Mouse (Mus musculus): Measurements from ENCODE around the gene Speer4a.
"Not testable (repeated sequence)": the region's sequence is repeated elsewhere in the genome, so short reads cannot be mapped to it uniquely, and the experiment has no call there.

The Speer4a gene

DNA sequence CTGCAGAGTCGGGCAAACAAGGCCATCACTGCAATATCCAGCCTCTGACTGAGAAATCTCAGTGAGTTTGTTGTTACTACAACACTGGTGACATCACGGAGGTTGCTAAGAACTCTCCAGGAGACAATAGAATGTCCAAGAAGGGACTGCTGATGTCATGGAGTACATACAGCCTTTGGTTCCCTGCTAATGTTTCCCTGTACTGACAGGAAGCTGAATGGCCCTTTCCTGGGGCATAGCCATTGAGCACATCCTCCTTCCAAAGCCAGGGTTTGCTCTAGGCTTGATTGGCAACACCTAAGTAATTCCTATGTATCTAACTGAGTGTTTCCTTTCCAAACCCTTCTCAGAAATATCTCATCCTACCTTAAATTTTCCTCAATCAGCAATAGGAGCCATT is at the start of gene Speer4a:
Gene Speer4a (minus strand): TSS at position 101 of the 400 bp plus-strand sequence.
- DNase-seq (ENCODE audit: low spot score), result not testable (repeated sequence)

GRCm38 (mm10) chr5:26079023-26079422 is 39.7 kb upstream of the Speer4a start:
- DNase-seq (ENCODE audit: low spot score), result not testable (repeated sequence)

DNA sequence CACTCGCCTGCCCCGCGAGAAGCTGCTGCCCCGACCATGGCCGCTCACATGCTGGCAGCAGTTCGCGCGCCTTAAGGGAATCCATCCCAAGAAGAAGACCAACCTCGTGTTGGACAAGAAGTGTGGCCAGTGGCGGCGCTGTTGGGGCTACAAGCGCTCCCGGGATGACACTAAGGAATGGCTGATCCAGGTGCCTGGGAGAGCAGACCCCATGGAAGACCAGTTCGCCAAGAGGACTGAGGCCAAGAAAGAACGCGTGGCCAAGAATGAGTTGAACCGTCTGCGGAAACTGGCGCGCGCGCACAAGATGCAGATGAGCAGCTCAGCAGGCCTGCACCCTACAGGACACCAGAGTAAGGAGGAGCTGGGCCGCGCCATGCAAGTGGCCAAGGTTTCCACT is 31.4 kb upstream of the Speer4a start:
- DNase-seq (ENCODE audit: low spot score), result no peak

GRCm38 (mm10) chr5:26058481-26058880 is 19.1 kb upstream of the Speer4a start, which contains the start of gene Gm7347:
Gm7347 (minus strand) TSS chr5:26058581.
- not testable (repeated sequence) for DNase-seq (ENCODE audit: low spot score)

DNA sequence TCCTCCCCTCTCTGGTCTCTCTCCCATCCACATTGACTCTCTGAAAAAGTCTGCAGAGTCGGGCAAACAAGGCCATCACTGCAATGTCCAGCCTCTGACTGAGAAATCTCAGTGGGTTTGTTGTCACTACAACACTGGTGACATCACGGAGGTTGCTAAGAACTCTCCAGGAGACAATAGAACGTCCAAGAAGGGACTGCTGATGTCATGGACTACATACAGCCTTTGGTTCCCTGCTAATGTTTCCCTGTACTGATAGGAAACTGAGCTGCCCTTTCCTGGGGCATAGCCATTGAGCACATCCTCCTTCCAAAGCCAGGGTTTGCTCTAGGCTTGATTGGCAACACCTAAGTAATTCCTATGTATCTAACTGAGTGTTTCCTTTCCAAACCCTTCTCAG is 16.5 kb downstream of the Speer4a start, which contains the start of gene Gm5862:
Gene Gm5862 (minus strand): TSS at position 101 of the 400 bp plus-strand sequence.
- DNase-seq (ENCODE audit: low spot score), result not testable (repeated sequence)

- DNase-seq (ENCODE audit: low spot score), result not testable (repeated sequence)
These were observed 31.7 kb downstream of the Speer4a start for GRCm38 (mm10) chr5:26007697-26008096.

- not testable (repeated sequence) for DNase-seq (ENCODE audit: low spot score)
These were observed 32.2 kb downstream of the Speer4a start for GRCm38 (mm10) chr5:26006937-26007695.

DNA sequence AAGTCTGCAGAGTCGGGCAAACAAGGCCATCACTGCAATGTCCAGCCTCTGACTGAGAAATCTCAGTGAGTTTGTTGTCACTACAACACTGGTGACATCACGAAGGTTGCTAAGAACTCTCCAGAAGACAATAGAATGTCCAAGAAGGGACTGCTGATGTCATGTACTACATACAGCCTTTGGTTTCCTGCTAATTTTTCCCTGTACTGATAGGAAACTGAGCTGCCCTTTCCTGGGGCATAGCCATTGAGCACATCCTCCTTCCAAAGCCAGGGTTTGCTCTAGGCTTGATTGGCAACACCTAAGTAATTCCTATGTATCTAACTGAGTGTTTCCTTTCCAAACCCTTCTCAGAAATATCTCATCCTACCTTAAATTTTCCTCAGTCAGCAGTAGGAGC is 34.7 kb downstream of the Speer4a start, which contains the start of gene Gm1979:
Gene Gm1979 (minus strand): TSS at position 101 of the 400 bp plus-strand sequence.
- DNase-seq (ENCODE audit: low spot score), result not testable (repeated sequence)

DNA sequence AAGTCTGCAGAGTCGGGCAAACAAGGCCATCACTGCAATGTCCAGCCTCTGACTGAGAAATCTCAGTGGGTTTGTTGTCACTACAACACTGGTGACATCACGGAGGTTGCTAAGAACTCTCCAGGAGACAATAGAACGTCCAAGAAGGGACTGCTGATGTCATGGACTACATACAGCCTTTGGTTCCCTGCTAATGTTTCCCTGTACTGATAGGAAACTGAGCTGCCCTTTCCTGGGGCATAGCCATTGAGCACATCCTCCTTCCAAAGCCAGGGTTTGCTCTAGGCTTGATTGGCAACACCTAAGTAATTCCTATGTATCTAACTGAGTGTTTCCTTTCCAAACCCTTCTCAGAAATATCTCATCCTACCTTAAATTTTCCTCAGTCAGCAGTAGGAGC is 50.8 kb downstream of the Speer4a start, which contains the start of gene Gm21698:
Gene Gm21698 (minus strand): TSS at position 101 of the 400 bp plus-strand sequence.
- not testable (repeated sequence) for DNase-seq (ENCODE audit: low spot score)

Data from ovary, postnatal 10 days (tissue).